Mouse (Mus musculus): ENCODE measurements at regions not wholly inside any gene's neighbourhood (a gene's known extent, or its start where the extent isn't known, plus 50 kb on each side); places are given as distances from the start of the nearest gene placed in this dataset.

DNA sequence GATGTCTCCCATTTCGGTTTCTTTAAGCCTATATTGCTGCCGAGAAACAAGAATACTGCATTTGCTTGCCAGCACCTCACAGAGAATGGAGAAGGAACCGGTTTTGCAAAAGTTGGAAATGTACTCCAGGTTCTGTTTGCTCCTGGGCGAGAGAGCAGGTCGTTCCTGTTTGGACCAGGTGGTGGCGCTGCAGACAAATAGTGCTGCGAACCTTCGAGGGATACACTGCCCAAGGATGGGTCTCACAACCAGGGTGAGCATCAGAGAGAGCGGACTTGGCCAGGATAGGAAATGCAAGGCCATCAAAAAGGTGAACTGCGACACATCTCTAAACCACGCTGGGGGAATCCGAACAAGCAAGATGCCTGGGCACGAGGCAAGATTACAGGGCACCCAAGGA is 54.0 kb upstream of the Ets2 start:
- Histone ChIP-seq H3K4me3 (no peak overlapping the region), H3K9me3 (no peaks in the 10 kb centered on the region), H3K27ac (no peak overlapping the region), H3K36me3 (no peaks in the 10 kb centered on the region), H3K4me1 (replicated peaks) (0 out of 2 replicates have a peak, but pooled peaks cover 3% of the 10 kb centered on the region), H3K27me3 (ENCODE audit: insufficient read depth, poor library complexity, severe bottlenecking) (no peaks in the 10 kb centered on the region)
- 17% methylated on average over 13 of the region's 13 CpGs for WGBS
- DNase-seq (ENCODE audit: low spot score): peak; percentile 74

DNA sequence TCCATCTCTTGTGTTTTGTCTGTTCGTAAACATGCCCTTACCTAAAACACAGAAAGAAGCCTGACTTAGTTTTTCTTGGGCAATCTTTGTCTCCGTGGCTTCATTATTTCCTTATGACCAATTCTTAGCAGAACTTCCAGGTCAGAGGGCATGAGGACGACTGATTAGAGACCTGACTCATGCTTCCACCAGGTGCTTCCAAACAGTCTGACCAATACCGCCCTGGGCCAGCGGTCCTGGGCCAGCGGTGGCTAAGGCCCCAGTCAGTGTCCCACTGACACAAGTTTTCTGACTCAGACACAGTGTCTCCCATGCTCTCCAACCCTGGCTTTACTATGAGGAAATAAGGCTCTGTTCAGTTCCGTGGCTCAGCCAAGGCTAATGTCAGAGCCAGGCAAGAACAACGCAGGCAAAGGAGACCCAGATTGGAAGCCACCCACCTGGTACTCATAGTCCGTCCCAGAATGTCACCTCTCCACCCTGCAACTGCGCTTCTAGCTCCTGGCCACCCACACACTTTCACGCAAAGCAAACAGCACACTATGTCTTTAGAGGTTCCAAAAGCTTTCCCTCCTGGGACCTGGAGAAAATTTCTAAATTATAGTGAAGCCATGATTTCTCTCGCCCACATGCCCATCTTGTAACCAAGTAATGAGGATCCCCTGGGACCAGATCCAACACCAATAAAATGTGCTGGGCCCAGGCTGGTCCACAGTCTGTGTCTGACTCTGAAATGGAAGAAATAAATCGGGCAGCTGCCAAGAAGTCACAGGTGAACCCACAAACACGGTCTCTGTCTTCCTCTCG is 56.6 kb upstream of the Erg start:
- H3K4me3 ChIP-seq: no peak overlapping the region
- WGBS: 85% methylated on average over 15 of the region's 15 CpGs
- no peaks in the 10 kb centered on the region for H3K36me3 ChIP-seq
- no peaks in the 10 kb centered on the region for H3K27me3 ChIP-seq (ENCODE audit: insufficient read depth, poor library complexity, severe bottlenecking)
- H3K27ac ChIP-seq: no peak overlapping the region
- H3K9me3 ChIP-seq: no peaks in the 10 kb centered on the region
- 0 out of 2 replicates have a peak, but pooled peaks cover under 1% of the 10 kb centered on the region for H3K4me1 ChIP-seq (replicated peaks)
- DNase-seq (ENCODE audit: low spot score): no peak

DNA sequence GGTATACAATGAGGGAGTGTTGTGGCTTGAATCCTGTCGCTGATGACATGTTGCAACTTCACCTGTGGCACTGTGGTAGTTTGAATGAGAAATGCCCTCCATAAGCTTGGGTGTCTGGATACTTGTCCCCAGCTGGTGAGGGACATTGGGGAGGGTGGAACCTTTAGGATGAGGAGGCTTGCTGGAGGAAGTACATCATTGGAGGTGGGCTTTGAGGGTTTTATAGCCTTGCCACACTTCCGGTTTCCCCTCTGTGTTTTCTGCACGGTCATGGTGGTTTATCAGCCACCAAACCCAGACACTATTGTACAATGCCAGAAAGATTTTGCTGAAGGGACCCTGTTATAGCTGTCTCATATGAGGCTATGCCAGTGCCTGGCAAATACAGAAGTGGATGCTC is 54.3 kb upstream of the Erg start:
- Histone ChIP-seq H3K4me1 (replicated peaks) (no peaks in the 10 kb centered on the region), H3K4me3 (no peak overlapping the region), H3K9me3 (no peaks in the 10 kb centered on the region), H3K27me3 (ENCODE audit: insufficient read depth, poor library complexity, severe bottlenecking) (no peaks in the 10 kb centered on the region), H3K27ac (no peak overlapping the region), H3K36me3 (no peaks in the 10 kb centered on the region)
- 96% methylated on average over 3 of the region's 3 CpGs for WGBS
- no peak for DNase-seq (ENCODE audit: low spot score)

DNA sequence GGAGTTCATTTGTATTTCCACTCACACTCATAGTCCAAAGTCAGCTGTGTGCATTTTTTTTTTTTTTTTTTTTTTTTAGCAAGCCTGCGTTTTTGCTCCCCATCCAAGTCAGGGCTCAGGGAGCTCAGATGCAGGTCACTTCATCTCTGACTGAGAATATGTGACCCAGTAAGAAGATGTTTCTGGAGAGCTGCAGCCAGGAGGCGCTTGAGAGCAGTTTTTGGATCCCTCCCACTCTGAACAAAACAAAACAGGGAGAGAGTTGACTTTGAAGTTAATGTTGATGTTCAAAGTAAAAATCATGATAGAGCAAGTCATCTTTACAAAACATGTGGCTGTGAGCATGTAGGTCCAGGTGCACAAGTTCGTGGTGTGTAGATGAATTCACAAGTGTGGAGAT is 53.3 kb upstream of the Erg start:
- Histone ChIP-seq H3K4me3 (no peak overlapping the region), H3K27me3 (ENCODE audit: insufficient read depth, poor library complexity, severe bottlenecking) (no peaks in the 10 kb centered on the region), H3K9me3 (no peaks in the 10 kb centered on the region), H3K4me1 (replicated peaks) (no peaks in the 10 kb centered on the region), H3K36me3 (no peaks in the 10 kb centered on the region), H3K27ac (no peak overlapping the region)
- DNase-seq (ENCODE audit: low spot score): no peak
- 84% methylated on average over 3 of the region's 3 CpGs for WGBS

DNA sequence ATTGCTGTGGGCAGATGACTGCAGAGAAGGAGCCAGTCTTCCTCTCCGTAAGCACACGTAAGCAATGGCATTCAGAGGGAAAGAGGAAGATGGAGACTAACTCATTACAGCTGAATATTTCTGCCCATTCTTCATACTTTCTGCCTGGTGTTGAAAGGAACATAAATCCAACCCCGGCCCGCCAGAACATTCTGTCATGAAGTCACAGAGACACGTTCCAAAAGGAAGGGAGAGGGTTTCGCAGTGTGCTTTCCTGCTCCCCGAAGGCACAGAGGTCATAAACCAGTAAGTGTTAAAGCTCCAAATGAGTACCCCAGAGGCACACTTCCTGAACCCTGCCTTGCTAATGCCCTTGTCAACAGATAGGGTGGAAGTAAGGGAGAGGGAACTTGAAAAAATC is 51.5 kb upstream of the Erg start:
- WGBS: 82% methylated on average over 7 of the region's 7 CpGs
- Histone ChIP-seq H3K36me3 (no peaks in the 10 kb centered on the region), H3K27me3 (ENCODE audit: insufficient read depth, poor library complexity, severe bottlenecking) (no peaks in the 10 kb centered on the region), H3K9me3 (no peaks in the 10 kb centered on the region), H3K27ac (no peak overlapping the region), H3K4me1 (replicated peaks) (no peaks in the 10 kb centered on the region), H3K4me3 (no peak overlapping the region)
- DNase-seq (ENCODE audit: low spot score): no peak

DNA sequence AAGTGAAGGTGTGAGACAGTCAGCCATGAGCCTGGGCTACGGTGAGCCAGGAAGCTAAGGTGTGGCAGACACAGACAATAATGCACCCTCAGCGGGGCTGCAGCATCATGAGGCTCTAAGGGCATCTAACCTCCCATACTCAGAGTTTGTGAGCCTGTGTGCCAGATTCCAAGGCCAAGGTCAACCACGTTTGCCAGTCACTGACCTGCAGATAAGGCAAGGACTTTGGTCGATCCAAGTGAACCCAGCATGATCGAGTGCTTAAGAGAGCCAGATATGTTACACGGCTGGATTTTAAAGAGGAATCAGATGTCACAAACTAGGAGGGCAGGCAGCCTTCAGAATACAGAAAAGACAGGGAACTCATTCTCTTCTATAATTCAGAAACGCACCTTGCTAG is 50.2 kb upstream of the Erg start:
- WGBS: 81% methylated on average over 7 of the region's 7 CpGs
- H3K36me3 ChIP-seq: no peaks in the 10 kb centered on the region
- H3K4me3 ChIP-seq: no peak overlapping the region
- peaks cover 5% of the 10 kb centered on the region for H3K4me1 ChIP-seq (replicated peaks)
- H3K9me3 ChIP-seq: no peaks in the 10 kb centered on the region
- DNase-seq (ENCODE audit: low spot score): no peak
- H3K27me3 ChIP-seq (ENCODE audit: insufficient read depth, poor library complexity, severe bottlenecking): no peaks in the 10 kb centered on the region
- no peak overlapping the region for H3K27ac ChIP-seq

Data from hindbrain, embryonic 10.5 days (tissue).